Mouse (Mus musculus) layer of hippocampus, adult 8-10 months (tissue): ENCODE measurements at regions not wholly inside any gene's neighbourhood (a gene's known extent, or its start where the extent isn't known, plus 50 kb on each side); places are given as distances from the start of the nearest gene placed in this dataset.

Experiments
- DNase-seq, 2 experiments: peaks; one replicate each; pipeline ENCODE4 v3.0.0; 2022; ENCODE audit warnings: low spot score in 2 of 2

- no peak for DNase-seq
These were observed 271.5 kb upstream of the Slc24a2 start for GRCm38 (mm10) chr4:87501791-87502190.

- DNase-seq: no peak
These were observed 270.2 kb upstream of the Slc24a2 start for GRCm38 (mm10) chr4:87500441-87500840.

DNA sequence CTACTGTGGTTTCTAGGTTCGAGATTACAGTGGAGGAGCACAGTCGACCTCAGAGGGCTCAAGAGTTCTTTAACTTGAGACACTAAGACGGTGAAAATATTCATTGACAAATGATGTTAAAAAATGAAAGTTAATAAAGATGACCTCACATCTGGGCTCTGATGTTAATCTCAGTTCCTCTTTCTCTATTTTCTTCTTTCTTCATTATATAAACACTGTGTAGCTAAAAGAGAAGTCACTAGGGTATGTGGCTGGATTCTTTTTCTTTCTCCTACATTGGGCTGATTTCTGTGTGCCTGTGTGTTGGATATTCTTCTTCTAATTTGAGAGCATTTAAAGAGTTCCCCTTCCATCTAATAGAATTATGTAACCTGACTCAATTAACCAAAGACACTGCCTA is 257.5 kb upstream of the Slc24a2 start:
- no peak for DNase-seq

GRCm38 (mm10) chr4:87475537-87475936 is 245.3 kb upstream of the Slc24a2 start:
- DNase-seq: no peak

DNA sequence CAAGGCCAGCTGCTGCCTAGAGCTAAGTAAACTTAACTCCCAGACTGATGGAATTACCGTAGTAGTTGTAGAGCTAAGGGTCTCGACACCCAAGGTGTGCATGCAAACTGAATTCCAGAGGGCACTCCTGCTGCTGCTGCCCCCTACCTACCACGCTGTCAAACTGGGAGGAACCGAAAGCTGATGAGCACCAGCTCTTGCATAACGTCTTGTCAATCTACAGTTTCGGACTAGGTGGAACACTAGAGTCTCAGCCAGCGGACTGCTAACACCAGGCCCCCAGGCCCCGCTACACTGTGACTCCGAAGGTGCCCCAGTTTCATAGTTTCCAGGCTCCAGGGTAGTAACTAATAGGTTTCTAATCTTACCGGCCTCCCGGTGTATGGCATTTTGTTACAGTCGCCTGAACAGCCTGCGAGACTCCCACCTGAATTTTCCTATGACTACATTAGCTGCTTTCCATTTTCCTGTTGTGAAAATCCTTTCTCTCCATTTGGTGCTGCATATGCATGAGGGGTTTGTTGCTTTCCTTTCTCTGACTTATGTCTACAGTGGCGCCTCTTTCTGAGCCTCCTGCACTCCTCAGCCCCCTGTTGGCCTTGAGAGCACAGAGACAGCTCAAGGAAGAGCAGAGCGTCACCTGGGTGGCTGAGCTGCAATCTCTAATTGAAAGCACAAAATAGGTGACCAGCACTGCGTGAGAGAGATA is 243.2 kb upstream of the Slc24a2 start:
- DNase-seq: peak in 1 of 2 experiments; percentile 21

GRCm38 (mm10) chr4:87472787-87473186 is 242.5 kb upstream of the Slc24a2 start:
- DNase-seq: no peak

DNA sequence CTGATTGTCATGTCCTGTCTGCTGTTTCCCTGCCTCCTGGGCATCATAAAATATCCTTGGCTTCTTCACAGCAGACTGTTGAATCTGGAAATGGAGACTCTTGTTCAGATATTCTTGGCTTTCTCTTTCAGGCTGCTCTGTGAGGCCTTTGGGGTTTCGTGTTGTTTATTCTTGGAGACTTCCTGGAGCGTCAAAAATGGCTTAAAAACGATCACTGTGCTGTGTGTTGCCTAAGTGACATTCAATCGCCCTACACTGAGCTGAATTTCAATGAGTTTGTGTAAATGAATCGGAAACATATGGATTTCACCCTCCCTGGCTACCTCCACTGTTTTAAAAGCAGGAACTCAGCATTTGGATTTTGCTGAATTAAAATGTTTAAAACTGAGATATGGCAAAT is 241.1 kb upstream of the Slc24a2 start:
- no peak for DNase-seq

GRCm38 (mm10) chr4:87467600-87467999 is 237.3 kb upstream of the Slc24a2 start:
- no peak for DNase-seq

GRCm38 (mm10) chr4:87467018-87467417 is 236.7 kb upstream of the Slc24a2 start:
- DNase-seq: no peak

DNA sequence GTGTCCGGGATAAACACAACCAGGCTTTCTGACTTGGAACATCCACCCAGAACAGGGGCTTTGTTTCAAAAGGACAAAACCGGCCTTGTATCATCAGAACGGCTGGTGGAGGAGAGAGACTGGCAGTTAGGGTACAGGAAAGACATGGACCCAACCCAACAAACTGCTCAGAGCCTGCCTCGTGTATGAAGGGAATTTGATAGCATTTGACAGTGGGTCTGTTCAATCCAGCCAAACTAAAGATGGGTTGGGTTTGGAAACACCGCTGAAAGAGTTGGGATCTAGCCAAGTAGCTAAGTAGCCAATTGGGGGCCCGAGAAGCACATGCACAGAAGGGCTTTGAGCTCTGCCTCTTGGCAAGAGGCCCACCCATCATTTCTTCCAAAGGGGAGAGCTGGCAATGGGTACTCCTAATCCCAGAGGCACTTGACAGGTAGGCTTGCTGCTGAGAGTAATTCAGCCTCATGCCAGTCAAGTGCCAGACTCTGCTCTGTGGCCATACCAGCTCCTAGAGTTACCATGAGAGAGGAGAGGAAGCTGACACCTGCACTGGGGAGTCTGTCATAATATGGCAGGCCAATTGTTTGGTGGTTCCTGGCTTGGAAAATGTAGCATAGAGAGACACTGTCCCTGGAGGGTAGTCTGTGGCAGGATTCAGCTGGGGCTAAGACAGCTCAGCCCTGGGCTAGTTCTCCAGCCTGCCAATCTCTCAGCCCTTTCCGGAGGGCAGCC is 231.1 kb upstream of the Slc24a2 start:
- peak; percentile 34 to 48 for DNase-seq

DNA sequence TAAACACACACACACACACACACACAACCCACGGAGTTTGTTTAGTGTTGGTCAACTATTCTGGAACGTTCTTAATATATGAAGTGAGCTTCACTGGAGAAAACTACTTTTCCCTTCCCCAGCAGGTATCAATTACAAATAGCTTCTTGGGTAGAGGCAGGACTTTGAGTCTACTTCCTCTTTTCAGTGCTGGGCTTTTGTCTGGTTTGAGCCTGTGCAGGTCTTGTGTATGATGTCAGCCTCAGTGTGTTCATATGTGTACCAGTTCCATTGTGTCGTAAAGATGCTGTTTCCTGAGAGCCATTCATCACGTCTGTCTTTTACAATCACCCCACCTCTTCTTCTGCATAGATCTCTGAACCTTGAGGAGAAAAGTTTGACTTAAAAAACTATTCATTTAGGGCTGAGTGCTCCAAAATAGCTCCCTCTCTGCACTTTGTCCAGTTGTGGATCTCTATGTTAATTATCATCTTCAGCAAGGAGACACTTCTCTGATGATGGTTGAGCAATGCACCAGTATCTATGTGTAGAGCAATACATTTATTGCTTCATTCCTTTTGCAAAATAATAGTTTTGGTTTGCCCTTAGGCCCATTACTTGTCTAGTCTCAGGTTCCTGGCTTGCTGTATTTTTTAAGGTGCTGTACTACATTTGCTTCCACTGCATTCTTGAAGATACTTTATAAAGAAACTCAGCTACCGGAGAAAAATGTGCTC is 225.7 kb upstream of the Slc24a2 start:
- no peak for DNase-seq

- DNase-seq: no peak
These were observed 221.8 kb upstream of the Slc24a2 start for GRCm38 (mm10) chr4:87452122-87452521.

DNA sequence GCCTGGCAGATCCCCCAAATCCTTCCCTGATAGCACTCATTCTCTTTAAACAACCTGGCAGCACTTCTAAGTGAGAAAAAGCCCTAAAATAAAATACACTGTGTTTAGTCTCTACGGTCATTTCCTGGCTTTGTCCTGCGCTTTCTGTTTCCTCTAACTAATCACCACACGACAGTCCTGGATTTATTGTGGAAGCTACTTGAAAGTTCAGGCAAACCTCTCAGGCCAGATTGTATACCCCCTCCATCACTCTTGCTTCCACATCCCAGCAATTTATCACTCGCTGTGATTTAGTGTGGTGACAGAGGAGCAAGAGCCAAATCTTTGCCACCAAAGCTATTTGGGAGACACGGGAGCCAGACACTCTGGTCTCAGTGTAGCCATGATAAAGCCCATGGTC is 221.0 kb upstream of the Slc24a2 start:
- DNase-seq: no peak

- no peak for DNase-seq
These were observed 218.1 kb upstream of the Slc24a2 start for GRCm38 (mm10) chr4:87448338-87448737.

DNA sequence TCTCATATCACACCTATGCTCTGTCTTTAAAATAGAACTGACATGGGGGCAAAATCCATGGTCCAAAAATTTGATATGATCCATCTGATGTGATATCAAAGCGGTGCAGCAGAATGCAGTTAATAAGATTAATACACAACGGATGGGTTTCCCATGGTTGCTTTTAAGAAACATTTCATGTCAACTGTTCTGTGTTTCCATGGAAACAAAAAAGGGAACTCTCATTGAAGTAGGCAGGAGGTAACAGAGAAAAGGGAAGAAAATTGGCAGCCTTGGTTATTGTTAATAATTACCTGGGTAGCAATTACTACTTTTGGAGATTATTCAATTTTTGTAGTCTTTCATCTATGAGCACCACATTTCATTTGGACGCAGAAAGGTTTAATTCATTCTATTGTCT is 216.6 kb upstream of the Slc24a2 start:
- no peak for DNase-seq

DNA sequence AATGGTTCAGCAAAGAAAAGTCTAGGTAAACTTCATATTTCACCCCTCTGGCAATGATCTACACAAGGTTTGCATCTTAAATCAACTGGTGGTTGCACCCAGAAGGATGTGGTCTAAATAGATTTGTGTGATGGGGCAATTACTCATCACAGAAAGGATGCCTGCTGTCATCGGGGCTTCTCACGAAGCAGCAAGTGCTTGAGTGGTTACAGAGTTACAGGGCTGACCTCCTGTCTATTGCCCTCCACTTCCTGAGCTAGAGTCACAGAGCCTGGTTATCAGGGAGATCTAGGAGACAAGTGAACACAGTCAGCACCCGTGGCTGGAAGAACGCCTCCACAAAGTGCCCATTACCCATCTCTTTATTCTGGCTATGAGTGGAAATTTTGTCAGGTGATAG is 203.9 kb upstream of the Slc24a2 start:
- DNase-seq: no peak

- DNase-seq: no peak
These were observed 198.1 kb upstream of the Slc24a2 start for GRCm38 (mm10) chr4:87428374-87428773.

DNA sequence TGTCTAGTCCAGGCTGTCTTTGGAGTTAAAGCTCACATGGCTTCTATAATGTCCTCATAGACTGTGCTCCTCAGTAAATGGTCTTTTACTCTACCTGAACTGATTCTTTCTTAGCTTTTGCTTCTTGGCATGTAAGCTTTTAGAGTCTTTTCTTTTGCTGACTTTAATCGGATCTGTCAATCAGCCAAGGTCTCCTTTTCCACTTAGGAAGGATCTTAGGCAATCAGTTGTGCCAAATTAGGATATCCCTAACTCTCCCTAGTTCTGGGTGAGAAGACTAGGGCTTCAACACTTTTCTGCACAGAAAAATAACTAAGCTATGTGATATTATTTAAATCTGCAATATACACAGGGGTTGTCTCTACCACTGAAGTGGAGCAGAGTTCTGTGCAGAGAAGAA is 193.8 kb upstream of the Slc24a2 start:
- no peak for DNase-seq

GRCm38 (mm10) chr4:87422588-87422987 is 192.3 kb upstream of the Slc24a2 start:
- no peak for DNase-seq

DNA sequence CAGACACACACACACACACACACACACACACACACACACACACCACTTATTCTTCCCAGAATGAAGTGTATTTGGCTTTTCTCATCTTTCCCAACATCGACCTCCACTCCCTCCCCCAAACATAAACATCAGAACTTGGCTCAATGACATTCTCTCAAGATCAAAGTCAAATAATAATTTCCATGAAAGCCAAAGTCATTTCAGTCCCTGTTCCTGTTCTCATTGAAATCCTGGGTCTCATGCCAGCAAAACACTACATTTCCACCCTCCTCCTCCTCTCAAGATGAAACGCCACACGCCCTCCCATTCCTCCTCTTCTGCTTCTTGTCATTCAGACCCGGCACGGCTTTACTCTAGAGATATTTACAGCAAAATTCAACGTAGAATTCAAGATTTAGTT is 173.1 kb upstream of the Slc24a2 start:
- no peak for DNase-seq

DNA sequence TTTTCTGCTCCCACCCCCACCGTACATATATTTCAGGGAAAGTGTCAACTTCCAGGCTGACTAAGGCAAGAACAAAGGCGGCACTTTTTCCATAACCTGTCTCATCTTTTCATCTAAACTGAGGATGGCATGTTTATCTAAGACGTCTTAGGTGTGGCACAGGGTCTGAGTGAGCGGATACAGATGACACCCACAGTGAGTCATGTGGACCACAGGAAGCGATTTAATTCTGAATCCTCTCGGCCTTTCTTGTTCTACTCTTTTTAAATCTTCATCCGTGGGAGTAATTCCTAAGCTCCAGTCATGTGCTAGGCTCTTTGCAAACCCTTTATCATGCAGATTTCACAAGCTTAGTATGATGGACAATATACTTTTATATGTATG is 171.9 kb upstream of the Slc24a2 start:
- no peak for DNase-seq

- peak; percentile 32 to 44 for DNase-seq
These were observed 171.3 kb upstream of the Slc24a2 start for GRCm38 (mm10) chr4:87401316-87402172.
